Mouse (Mus musculus): ENCODE measurements around the gene Dtx1. TPM values are rescaled to one million over a fixed set of nuclear protein-coding genes. Genes with fewer than 3 reads are reported as not detected.

Dtx1 gene
- total RNA-seq, 1 experiment = 13.6 TPM

- H3K27ac ChIP-seq (ENCODE audit: insufficient read depth, low read depth, low read length, poor library complexity, severe bottlenecking) = no peak overlapping the region
- no peak for DNase-seq (ENCODE audit: low read depth, low spot score)
- peak overlapping the region; percentile 71 to 75; a peak in 3 of 4 replicates for H3K4me3 ChIP-seq (ENCODE audit: insufficient read depth in 1 of 2, low read depth in 1 of 2, low read length in 2 of 2, poor library complexity in 1 of 2, severe bottlenecking in 1 of 2)
- in situ Hi-C loops (cut with MboI; ENCODE audit: low sequenced_read_pairs in 2 of 2, unreplicated experiment in 2 of 2) = no loop called here
- no peaks in the 10 kb centered on the region for H3K36me3 ChIP-seq (ENCODE audit: control insufficient read depth, insufficient read depth, low read length, poor library complexity, severe bottlenecking)
- peaks cover 0 to 18% of the 10 kb centered on the region in 2 experiments; a peak in 2 of 4 replicates for H3K4me1 ChIP-seq (ENCODE audit: control insufficient read depth in 2 of 2, insufficient read depth in 2 of 2, low read length in 2 of 2, poor library complexity in 1 of 2)
- H3K9ac ChIP-seq (ENCODE audit: insufficient read depth, low read depth, low read length, poor library complexity, severe bottlenecking) = no peak overlapping the region
- no peak for TF ChIP-seq ZNF384 (IDR thresholded peaks at IDR 0.05; ENCODE audit: low read depth, low read length)
- peak; percentile 100 for TF ChIP-seq MAFK (IDR thresholded peaks at IDR 0.05; ENCODE audit: insufficient read depth, low read depth, low read length)
- no peaks in the 10 kb centered on the region for H3K9me3 ChIP-seq (ENCODE audit: control insufficient read depth, insufficient read depth, low read depth, low read length)
Measured at GRCm38 (mm10) chr5:120649938-120650337, 61.8 kb downstream of the Dtx1 start.

GRCm38 (mm10) chr5:120649374-120649933, 62.3 kb downstream of the Dtx1 start:
- in situ Hi-C loops (cut with MboI; ENCODE audit: low sequenced_read_pairs in 2 of 2, unreplicated experiment in 2 of 2) = no loop called here
- DNase-seq (ENCODE audit: low read depth, low spot score) = no peak
- peaks cover 0 to 15% of the 10 kb centered on the region in 2 experiments; a peak in 1 of 4 replicates for H3K4me1 ChIP-seq (ENCODE audit: control insufficient read depth in 2 of 2, insufficient read depth in 2 of 2, low read length in 2 of 2, poor library complexity in 1 of 2)
- H3K36me3 ChIP-seq (ENCODE audit: control insufficient read depth, insufficient read depth, low read length, poor library complexity, severe bottlenecking) = no peaks in the 10 kb centered on the region
- no peak overlapping the region for H3K27ac ChIP-seq (ENCODE audit: insufficient read depth, low read depth, low read length, poor library complexity, severe bottlenecking)
- peak overlapping the region; percentile 58 for H3K9ac ChIP-seq (ENCODE audit: insufficient read depth, low read depth, low read length, poor library complexity, severe bottlenecking)
- TF ChIP-seq ZC3H11A (IDR thresholded peaks at IDR 0.05; ENCODE audit: borderline replicate concordance, low read depth, low read length) (no peak), CHD2 (IDR thresholded peaks at IDR 0.05; ENCODE audit: low read depth, low read length) (no peak), ZNF384 (IDR thresholded peaks at IDR 0.05; ENCODE audit: low read depth, low read length) (no peak), HCFC1 (IDR thresholded peaks at IDR 0.05; ENCODE audit: borderline replicate concordance, insufficient read depth, low read length) (no peak)
- H3K4me3 ChIP-seq (ENCODE audit: insufficient read depth in 1 of 2, low read depth in 1 of 2, low read length in 2 of 2, poor library complexity in 1 of 2, severe bottlenecking in 1 of 2) = peak overlapping the region; percentile 71 to 75
- H3K9me3 ChIP-seq (ENCODE audit: control insufficient read depth, insufficient read depth, low read depth, low read length) = no peaks in the 10 kb centered on the region

- Histone ChIP-seq H3K4me3 (ENCODE audit: insufficient read depth in 1 of 2, low read depth in 1 of 2, low read length in 2 of 2, poor library complexity in 1 of 2, severe bottlenecking in 1 of 2) (peak within 1 kb of the TSS; percentile 71 to 75), H3K4me1 (ENCODE audit: control insufficient read depth in 2 of 2, insufficient read depth in 2 of 2, low read length in 2 of 2, poor library complexity in 1 of 2) (peaks cover 0 to 15% of the 10 kb centered on the region in 2 experiments; a peak in 1 of 4 replicates), H3K9ac (ENCODE audit: insufficient read depth, low read depth, low read length, poor library complexity, severe bottlenecking) (peak within 1 kb of the TSS; percentile 58), H3K9me3 (ENCODE audit: control insufficient read depth, insufficient read depth, low read depth, low read length) (no peaks in the 10 kb centered on the region), H3K36me3 (ENCODE audit: control insufficient read depth, insufficient read depth, low read length, poor library complexity, severe bottlenecking) (no peaks in the 10 kb centered on the region), H3K27ac (ENCODE audit: insufficient read depth, low read depth, low read length, poor library complexity, severe bottlenecking) (no peak within 1 kb of the TSS)
- no peak for TF ChIP-seq CHD2 (IDR thresholded peaks at IDR 0.05; ENCODE audit: low read depth, low read length)
- no peak for TF ChIP-seq HCFC1 (IDR thresholded peaks at IDR 0.05; ENCODE audit: borderline replicate concordance, insufficient read depth, low read length)
- no peak for TF ChIP-seq MAFK (IDR thresholded peaks at IDR 0.05; ENCODE audit: insufficient read depth, low read depth, low read length)
- TF ChIP-seq ZC3H11A (IDR thresholded peaks at IDR 0.05; ENCODE audit: borderline replicate concordance, low read depth, low read length) = no peak
- no peak for TF ChIP-seq ZNF384 (IDR thresholded peaks at IDR 0.05; ENCODE audit: low read depth, low read length)
- DNase-seq (ENCODE audit: low read depth, low spot score) = peak; percentile 51
- in situ Hi-C loops (cut with MboI; ENCODE audit: low sequenced_read_pairs in 2 of 2, unreplicated experiment in 2 of 2) = no loop called here
Measured at GRCm38 (mm10) chr5:120648569-120649373, 63.0 kb downstream of the Dtx1 start, which contains the start of gene Rasal1. Gene Rasal1, plus strand, starts transcription at chr5:120648812.

DNA sequence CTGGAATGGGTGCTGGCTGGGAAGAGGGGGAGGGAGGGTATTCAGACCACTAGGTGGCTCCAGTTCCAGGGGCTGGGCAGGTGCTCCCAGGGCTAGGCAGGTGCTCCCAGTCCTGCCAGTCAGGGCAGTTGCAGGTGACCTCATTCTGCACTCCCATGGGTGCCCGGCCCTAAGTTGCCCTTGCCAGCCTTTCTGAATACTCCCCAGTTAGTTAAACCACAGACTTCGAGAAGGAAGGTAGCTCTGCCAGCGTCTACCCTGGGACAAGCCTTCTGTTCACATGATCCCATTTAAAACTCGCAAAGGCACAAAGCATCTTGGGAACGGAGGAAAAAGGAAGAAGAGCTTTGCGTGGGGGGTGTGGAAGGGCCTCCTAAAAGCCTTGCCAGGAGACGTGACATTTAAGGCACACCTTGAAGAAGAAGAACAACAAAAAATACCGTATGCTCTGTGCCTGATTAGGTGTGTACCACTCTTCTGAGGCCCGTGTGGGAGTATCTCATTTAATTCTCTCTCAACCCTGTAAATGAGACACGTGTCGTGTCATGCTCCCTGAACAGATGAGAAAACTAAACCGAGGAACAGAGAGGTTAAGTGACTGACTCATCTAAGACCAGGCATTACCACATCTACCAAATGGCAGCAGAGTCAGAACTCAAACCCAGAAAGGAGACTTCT, 63.8 kb downstream of the Dtx1 start:
- in situ Hi-C loops (cut with MboI; ENCODE audit: low sequenced_read_pairs in 2 of 2, unreplicated experiment in 2 of 2) = no loop called here
- Histone ChIP-seq H3K4me1 (ENCODE audit: control insufficient read depth in 2 of 2, insufficient read depth in 2 of 2, low read length in 2 of 2, poor library complexity in 1 of 2) (peaks cover 0 to 12% of the 10 kb centered on the region in 2 experiments; a peak in 1 of 4 replicates), H3K9ac (ENCODE audit: insufficient read depth, low read depth, low read length, poor library complexity, severe bottlenecking) (no peak overlapping the region), H3K4me3 (ENCODE audit: insufficient read depth in 1 of 2, low read depth in 1 of 2, low read length in 2 of 2, poor library complexity in 1 of 2, severe bottlenecking in 1 of 2) (no peak overlapping the region), H3K9me3 (ENCODE audit: control insufficient read depth, insufficient read depth, low read depth, low read length) (no peaks in the 10 kb centered on the region), H3K27ac (ENCODE audit: insufficient read depth, low read depth, low read length, poor library complexity, severe bottlenecking) (no peak overlapping the region), H3K36me3 (ENCODE audit: control insufficient read depth, insufficient read depth, low read length, poor library complexity, severe bottlenecking) (no peaks in the 10 kb centered on the region)
- no peak for DNase-seq (ENCODE audit: low read depth, low spot score)
- TF ChIP-seq MAFK (IDR thresholded peaks at IDR 0.05; ENCODE audit: insufficient read depth, low read depth, low read length) (no peak), ZNF384 (IDR thresholded peaks at IDR 0.05; ENCODE audit: low read depth, low read length) (no peak), CHD2 (IDR thresholded peaks at IDR 0.05; ENCODE audit: low read depth, low read length) (no peak), ZC3H11A (IDR thresholded peaks at IDR 0.05; ENCODE audit: borderline replicate concordance, low read depth, low read length) (no peak), HCFC1 (IDR thresholded peaks at IDR 0.05; ENCODE audit: borderline replicate concordance, insufficient read depth, low read length) (no peak)
